Mouse (Mus musculus): ENCODE measurements at regions not wholly inside any gene's neighbourhood (a gene's known extent, or its start where the extent isn't known, plus 50 kb on each side); places are given as distances from the start of the nearest gene placed in this dataset.
A peak's percentile ranks its signal among the peaks of the same experiment; 100 is the strongest.
"Not testable (repeated sequence)": the region's sequence is repeated elsewhere in the genome, so short reads cannot be mapped to it uniquely, and the experiment has no call there.

DNA sequence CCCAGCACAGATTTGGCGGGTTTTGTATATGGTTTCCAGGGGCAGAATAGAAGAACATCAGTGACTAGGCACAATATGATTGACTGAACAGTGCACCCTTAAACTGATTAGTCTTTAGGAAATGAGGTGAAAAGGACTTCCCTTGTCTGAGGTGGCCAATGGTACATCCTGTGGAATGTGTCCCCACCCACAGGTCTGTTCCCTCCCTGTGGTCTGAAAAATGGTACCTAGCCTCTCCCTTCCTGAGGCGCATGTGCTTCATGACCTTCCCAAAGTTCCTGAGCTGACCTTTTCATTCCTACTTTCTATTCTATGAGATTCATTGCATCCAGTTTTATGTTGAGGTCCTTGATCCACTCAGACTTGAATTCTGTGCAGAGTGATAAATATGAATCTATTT lies 76.0 kb downstream of the Zfp97 start:
- not testable (repeated sequence) for H3K27me3 ChIP-seq (ENCODE audit: low read depth, poor library complexity, severe bottlenecking); H3K4me3 ChIP-seq; H3K4me1 ChIP-seq; DNase-seq (ENCODE audit: low spot score); H3K27ac ChIP-seq; H3K9me3 ChIP-seq (replicated peaks)
- H3K36me3 ChIP-seq: peaks cover 29% of the 10 kb centered on the region
- WGBS: 94% methylated on average over 2 of the region's 2 CpGs

DNA sequence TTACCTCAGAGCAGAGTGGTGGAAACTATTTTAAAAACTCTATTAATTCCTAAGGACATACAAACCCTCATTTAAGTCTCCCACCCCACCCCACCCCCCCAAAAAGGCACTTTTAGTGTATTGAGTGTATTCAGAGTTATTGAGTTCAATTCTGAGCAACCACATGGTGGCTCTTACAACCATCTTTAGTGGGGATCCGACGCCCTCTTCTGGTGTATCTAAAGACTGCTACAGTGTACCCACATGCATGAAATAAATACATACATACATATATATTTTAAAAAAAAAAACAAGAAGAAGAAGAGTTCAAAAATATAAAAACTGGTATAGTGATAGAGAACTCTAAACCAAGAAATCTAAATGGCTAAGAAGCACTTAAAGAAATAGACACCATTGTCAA lies 107.9 kb downstream of the Zfp97 start:
- DNase-seq (ENCODE audit: low spot score): no peak
- Histone ChIP-seq H3K4me3 (no peak overlapping the region), H3K36me3 (no peaks in the 10 kb centered on the region), H3K27ac (no peak overlapping the region), H3K4me1 (no peaks in the 10 kb centered on the region), H3K9me3 (replicated peaks) (no peaks in the 10 kb centered on the region), H3K27me3 (ENCODE audit: low read depth, poor library complexity, severe bottlenecking) (no peaks in the 10 kb centered on the region)
- 38% methylated on average over 2 of the region's 2 CpGs for WGBS

DNA sequence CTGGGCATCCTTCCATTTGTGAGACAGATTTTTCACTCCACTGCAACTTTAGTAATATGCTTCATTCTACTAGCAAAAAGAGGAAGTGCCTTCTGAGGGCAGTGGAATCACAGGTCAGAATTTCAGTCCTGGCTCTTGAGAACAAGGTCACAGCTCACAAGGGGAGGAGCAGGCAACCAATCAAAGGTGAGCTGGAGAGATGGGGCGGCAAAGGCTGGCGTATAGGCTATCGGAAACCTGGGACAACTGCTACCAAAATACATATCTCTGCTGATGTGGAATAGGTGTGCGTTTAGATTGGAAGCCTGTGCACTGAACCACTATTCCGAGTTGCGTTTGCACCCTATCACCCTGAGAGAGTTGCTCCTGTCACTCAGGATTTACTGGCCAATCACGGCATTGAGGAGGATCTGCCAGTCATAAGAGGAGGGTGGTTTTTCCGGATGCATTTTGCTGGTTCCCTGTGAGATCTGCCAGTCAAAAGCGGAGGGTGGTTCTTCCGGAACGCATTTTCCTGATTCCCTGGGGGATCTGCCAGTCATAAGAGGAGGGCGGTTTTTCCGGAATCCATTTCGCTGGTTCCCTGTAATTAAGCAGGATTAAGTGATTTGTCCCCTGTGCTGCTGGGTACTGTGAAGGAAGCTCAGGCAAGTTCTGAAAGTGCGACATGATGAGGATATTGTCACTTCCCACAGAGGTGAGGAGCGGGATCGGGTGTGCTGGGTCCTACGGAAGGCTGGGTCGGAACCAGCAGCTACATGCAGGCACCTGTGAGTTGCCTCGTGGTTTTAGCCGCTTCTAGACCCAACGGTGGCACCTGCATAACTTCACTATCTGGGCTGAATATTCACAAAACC lies 113.3 kb downstream of the Zfp97 start:
- not testable (repeated sequence) for H3K9me3 ChIP-seq (replicated peaks); H3K4me1 ChIP-seq; H3K36me3 ChIP-seq; H3K27me3 ChIP-seq (ENCODE audit: low read depth, poor library complexity, severe bottlenecking)
- peak; percentile 82 for DNase-seq (ENCODE audit: low spot score)
- peak overlapping the region; percentile 36; the same call in 1 of the 2 replicates for H3K27ac ChIP-seq
- peak overlapping the region; percentile 55 for H3K4me3 ChIP-seq
- under 1% methylated on average over 22 of the region's 22 CpGs for WGBS

DNA sequence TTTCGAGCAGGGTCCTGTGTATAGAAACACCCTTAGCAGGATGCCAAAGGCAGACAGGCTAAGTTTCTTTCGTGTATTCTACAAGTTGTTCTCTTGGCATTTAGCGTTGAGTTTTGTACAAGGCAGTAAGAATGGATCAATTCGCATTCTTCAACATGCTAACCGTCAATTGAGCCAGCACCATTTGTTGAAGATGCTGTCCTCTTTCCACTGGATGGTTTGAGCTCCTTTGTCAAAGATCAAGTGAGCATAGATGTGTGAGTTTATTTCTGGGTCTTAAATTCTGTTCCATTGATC lies 113.9 kb downstream of the Zfp97 start:
- not testable (repeated sequence) for H3K9me3 ChIP-seq (replicated peaks); H3K27me3 ChIP-seq (ENCODE audit: low read depth, poor library complexity, severe bottlenecking); DNase-seq (ENCODE audit: low spot score); H3K4me1 ChIP-seq; H3K36me3 ChIP-seq; H3K27ac ChIP-seq
- peak overlapping the region; percentile 55 for H3K4me3 ChIP-seq
- WGBS: 1% methylated on average over 5 of the region's 5 CpGs

Data from limb, embryonic 10.5 days (tissue).